Mouse (Mus musculus): ENCODE measurements around the gene Tmc8. TPM values are rescaled to one million over a fixed set of nuclear protein-coding genes. Genes with fewer than 3 reads are reported as not detected.

The Tmc8 gene
- total and polyA plus RNA-seq, 2 experiments from 2014 or later = 0.33 to 0.79 TPM

DNA sequence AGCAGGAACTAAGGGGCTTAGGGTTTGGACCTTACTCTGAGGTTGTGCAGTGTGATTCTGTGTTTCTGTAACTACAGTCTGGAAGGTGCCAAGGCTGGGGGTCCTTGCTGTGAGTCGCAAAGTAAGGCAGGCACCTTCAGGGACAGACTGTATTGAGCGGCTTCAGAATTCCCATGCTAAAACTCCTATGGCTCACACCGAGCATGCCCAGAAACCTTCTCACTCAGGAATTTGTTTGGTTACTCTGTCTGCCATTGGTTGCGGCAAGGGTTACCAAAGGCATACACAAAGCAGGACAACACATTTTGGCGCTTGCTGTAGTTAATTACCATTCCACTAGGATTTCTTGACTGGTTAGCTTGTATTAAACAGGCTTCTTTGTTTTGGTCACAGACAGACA lies 44.3 kb downstream of the Tmc8 start:
- 5% methylated on average over 5 of the region's 5 CpGs for WGBS
- ATAC-seq (ENCODE audit: low FRiP score) (no peak), DNase-seq (ENCODE audit: low spot score) (no peak)
- Histone ChIP-seq H3K9ac (replicated peaks; ENCODE audit: low read length, poor library complexity, severe bottlenecking) (peak overlapping the region; percentile 37; the same call in 1 of the 2 replicates), H3K27ac (ENCODE audit: low read depth, low read length) (peak overlapping the region; percentile 14; the same call in 1 of the 2 replicates), H3K4me1 (ENCODE audit: insufficient read depth, low read length) (0 out of 2 replicates have a peak, but pooled peaks cover 4% of the 10 kb centered on the region), H3K4me3 (ENCODE audit: low read depth, low read length) (peak overlapping the region; percentile 38), H3K36me3 (ENCODE audit: insufficient read depth, low read length) (no peaks in the 10 kb centered on the region), H3K9me3 (ENCODE audit: low read length) (no peaks in the 10 kb centered on the region), H3K4me2 (ENCODE audit: low read depth, low read length, poor library complexity, severe bottlenecking) (peak overlapping the region; percentile 91), H3K27me3 (ENCODE audit: insufficient read depth, low read length) (no peaks in the 10 kb centered on the region)
- no peak for TF ChIP-seq CTCF (IDR thresholded peaks at IDR 0.05)

DNA sequence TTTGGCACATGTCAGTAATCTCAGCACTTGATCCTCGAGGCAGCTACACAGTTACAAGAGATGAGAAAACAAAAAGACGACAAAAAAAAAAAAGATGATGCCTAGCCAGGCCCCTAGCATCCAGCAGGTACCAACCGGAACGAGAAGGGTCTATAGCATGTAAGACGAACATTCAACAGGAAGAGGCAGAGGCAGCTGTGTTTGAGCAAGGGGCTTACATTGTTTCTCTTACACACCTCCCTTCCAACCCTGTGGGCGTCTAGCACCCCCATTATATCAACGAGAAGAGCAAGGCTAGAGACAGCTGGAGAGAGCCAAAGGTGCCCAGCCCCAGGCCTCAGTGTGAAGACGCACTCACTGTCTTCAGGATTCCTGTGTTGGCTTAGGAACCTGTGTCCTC lies 45.0 kb downstream of the Tmc8 start:
- Histone ChIP-seq H3K4me1 (ENCODE audit: insufficient read depth, low read length) (0 out of 2 replicates have a peak, but pooled peaks cover 4% of the 10 kb centered on the region), H3K4me3 (ENCODE audit: low read depth, low read length) (no peak overlapping the region), H3K9me3 (ENCODE audit: low read length) (no peaks in the 10 kb centered on the region), H3K4me2 (ENCODE audit: low read depth, low read length, poor library complexity, severe bottlenecking) (no peak overlapping the region), H3K36me3 (ENCODE audit: insufficient read depth, low read length) (no peaks in the 10 kb centered on the region), H3K9ac (replicated peaks; ENCODE audit: low read length, poor library complexity, severe bottlenecking) (no peak overlapping the region), H3K27ac (ENCODE audit: low read depth, low read length) (no peak overlapping the region), H3K27me3 (ENCODE audit: insufficient read depth, low read length) (no peaks in the 10 kb centered on the region)
- DNase-seq (ENCODE audit: low spot score) = no peak
- no peak for TF ChIP-seq CTCF (IDR thresholded peaks at IDR 0.05)
- no peak for ATAC-seq (ENCODE audit: low FRiP score)
- WGBS = 75% methylated on average over 8 of the region's 8 CpGs

DNA sequence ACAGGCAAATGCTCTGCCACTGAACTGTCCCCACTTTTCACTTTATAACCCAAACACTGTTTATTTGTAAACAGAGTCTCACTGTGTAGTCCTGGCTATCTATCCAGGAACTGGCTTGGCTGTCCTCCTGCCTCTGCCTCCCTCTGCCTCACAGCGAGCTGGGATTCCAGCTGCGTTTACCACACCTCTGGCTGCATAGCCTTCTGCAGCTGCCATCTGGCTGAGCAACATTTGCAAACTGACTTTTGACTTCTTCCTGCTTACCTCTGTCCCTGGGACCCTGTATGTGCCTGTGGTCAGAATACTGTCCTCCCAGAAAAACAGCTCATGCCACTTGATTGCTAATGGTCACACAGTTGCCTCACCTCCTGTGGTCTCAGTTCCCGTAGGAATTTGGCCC lies 45.5 kb downstream of the Tmc8 start:
- Histone ChIP-seq H3K9ac (replicated peaks; ENCODE audit: low read length, poor library complexity, severe bottlenecking) (no peak overlapping the region), H3K9me3 (ENCODE audit: low read length) (no peaks in the 10 kb centered on the region), H3K27me3 (ENCODE audit: insufficient read depth, low read length) (no peaks in the 10 kb centered on the region), H3K36me3 (ENCODE audit: insufficient read depth, low read length) (no peaks in the 10 kb centered on the region), H3K27ac (ENCODE audit: low read depth, low read length) (no peak overlapping the region), H3K4me2 (ENCODE audit: low read depth, low read length, poor library complexity, severe bottlenecking) (no peak overlapping the region), H3K4me3 (ENCODE audit: low read depth, low read length) (no peak overlapping the region), H3K4me1 (ENCODE audit: insufficient read depth, low read length) (0 out of 2 replicates have a peak, but pooled peaks cover 4% of the 10 kb centered on the region)
- DNase-seq (ENCODE audit: low spot score) (no peak), ATAC-seq (ENCODE audit: low FRiP score) (no peak)
- WGBS = 70% methylated on average over 3 of the region's 3 CpGs
- TF ChIP-seq CTCF (IDR thresholded peaks at IDR 0.05) = no peak

DNA sequence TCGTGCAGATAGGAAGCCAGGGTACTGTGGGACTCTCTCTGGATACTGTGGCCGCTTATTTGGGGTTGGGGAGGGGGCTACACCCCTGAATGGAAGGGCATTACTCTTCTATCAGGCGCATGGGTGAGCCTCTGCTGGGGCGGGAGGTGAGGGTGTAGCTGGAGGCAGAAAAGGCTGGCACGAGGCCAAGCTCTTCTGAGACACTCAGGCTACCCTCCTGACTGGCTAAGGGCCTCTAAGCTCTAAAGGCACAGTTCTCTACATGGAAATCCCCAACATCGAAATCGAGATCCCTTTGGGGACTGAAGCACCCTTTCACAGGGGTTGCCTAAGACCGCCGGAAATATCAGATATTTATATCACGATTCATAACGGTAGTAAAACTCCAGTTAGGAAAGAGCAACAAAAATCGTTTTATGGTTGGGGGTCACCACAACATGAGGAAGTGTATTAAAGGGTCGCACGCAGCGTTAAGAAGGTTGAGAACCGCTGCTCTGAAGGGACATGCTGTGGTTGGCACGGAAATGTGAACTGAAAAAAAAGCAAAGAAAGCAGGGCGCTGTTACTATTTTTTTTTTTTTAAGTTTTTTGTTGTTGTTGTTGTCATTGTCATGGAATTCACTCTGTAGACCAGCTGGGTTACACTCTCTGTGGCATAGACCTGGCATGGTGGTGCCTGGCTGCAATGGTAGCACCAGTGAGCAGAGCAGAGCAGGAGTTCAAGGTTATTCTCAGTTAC lies 46.4 kb downstream of the Tmc8 start:
- no peaks in the 10 kb centered on the region for H3K36me3 ChIP-seq (ENCODE audit: insufficient read depth, low read length)
- no peak overlapping the region for H3K9ac ChIP-seq (replicated peaks; ENCODE audit: low read length, poor library complexity, severe bottlenecking)
- WGBS = 70% methylated on average over 18 of the region's 18 CpGs
- ATAC-seq (ENCODE audit: low FRiP score) (no peak), DNase-seq (ENCODE audit: low spot score) (no peak)
- H3K27me3 ChIP-seq (ENCODE audit: insufficient read depth, low read length) = no peaks in the 10 kb centered on the region
- H3K4me2 ChIP-seq (ENCODE audit: low read depth, low read length, poor library complexity, severe bottlenecking) = no peak overlapping the region
- H3K4me3 ChIP-seq (ENCODE audit: low read depth, low read length) = no peak overlapping the region
- no peak for TF ChIP-seq CTCF (IDR thresholded peaks at IDR 0.05)
- no peak overlapping the region for H3K27ac ChIP-seq (ENCODE audit: low read depth, low read length)
- no peaks in the 10 kb centered on the region for H3K9me3 ChIP-seq (ENCODE audit: low read length)
- H3K4me1 ChIP-seq (ENCODE audit: insufficient read depth, low read length) = 0 out of 2 replicates have a peak, but pooled peaks cover 4% of the 10 kb centered on the region

DNA sequence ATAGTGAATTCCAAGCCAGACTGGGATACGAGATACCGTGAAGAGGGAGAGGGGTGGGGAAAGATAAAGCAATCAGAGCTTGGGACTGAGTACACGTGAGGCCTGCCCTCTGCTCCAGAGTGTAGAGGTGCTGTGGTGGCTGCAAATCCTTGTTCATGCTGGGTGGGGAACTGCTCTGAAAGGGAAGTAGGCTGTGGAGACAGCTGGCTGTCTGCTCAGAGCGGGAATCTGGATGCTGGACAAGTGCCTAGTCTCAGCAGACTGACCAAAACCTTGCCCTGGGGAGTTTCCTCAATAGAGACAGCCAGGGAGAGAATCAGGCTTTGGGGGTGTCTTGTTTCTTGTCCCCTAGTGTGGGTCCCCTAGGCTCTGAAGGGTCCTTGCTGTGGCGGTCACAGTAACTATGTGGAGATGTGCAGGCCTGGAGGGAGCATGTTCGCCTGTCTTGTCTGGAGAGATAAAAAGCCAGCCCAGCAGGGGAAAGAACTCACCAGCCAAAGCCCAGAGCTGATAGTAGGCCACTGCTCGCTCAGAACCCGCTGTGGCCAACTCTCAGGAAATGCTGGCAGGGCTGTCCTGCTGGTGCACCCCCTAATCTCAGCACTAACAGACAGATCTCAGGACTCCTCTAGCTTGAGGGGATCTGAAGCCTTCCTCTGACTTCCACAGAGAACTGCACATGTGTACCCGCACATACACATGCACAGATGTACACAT lies 47.2 kb downstream of the Tmc8 start:
- TF ChIP-seq CTCF (IDR thresholded peaks at IDR 0.05) = no peak
- H3K9ac ChIP-seq (replicated peaks; ENCODE audit: low read length, poor library complexity, severe bottlenecking) = no peak overlapping the region
- 50% methylated on average over 9 of the region's 9 CpGs for WGBS
- no peaks in the 10 kb centered on the region for H3K27me3 ChIP-seq (ENCODE audit: insufficient read depth, low read length)
- no peaks in the 10 kb centered on the region for H3K9me3 ChIP-seq (ENCODE audit: low read length)
- no peak for ATAC-seq (ENCODE audit: low FRiP score)
- H3K27ac ChIP-seq (ENCODE audit: low read depth, low read length) = no peak overlapping the region
- H3K4me1 ChIP-seq (ENCODE audit: insufficient read depth, low read length) = 0 out of 2 replicates have a peak, but pooled peaks cover 4% of the 10 kb centered on the region
- no peaks in the 10 kb centered on the region for H3K36me3 ChIP-seq (ENCODE audit: insufficient read depth, low read length)
- H3K4me2 ChIP-seq (ENCODE audit: low read depth, low read length, poor library complexity, severe bottlenecking) = no peak overlapping the region
- no peak overlapping the region for H3K4me3 ChIP-seq (ENCODE audit: low read depth, low read length)
- peak; percentile 64 for DNase-seq (ENCODE audit: low spot score)

DNA sequence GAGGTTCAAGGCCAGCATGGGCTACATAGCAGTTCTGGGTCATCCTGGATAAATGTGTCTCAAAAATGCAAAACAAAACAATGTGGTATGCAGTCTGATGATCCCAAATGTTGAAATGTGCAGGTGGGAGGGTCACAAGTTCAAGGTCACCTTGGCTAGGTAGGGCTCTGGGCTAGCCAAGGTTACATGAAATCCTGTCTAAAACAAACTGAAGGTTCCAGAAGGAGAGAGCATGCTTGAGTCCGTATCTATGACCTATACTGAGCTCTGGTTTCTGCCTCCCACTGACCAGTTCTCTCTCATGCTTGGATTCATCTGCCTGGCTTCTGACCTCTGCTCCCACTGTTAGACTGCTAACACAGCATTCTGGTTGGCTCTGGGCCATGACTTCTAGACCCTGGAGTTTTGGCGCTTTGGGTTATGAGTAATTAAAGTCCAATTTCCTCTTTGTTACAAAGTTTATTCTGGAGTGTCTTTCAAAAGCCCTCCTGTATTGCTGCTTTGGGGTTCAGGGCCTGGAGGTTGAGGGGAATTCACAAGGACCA lies 47.9 kb downstream of the Tmc8 start:
- H3K4me2 ChIP-seq (ENCODE audit: low read depth, low read length, poor library complexity, severe bottlenecking) = no peak overlapping the region
- no peaks in the 10 kb centered on the region for H3K27me3 ChIP-seq (ENCODE audit: insufficient read depth, low read length)
- TF ChIP-seq CTCF (IDR thresholded peaks at IDR 0.05) = no peak
- no peak overlapping the region for H3K27ac ChIP-seq (ENCODE audit: low read depth, low read length)
- H3K4me3 ChIP-seq (ENCODE audit: low read depth, low read length) = no peak overlapping the region
- ATAC-seq (ENCODE audit: low FRiP score) (no peak), DNase-seq (ENCODE audit: low spot score) (no peak)
- H3K9me3 ChIP-seq (ENCODE audit: low read length) = no peaks in the 10 kb centered on the region
- H3K4me1 ChIP-seq (ENCODE audit: insufficient read depth, low read length) = 0 out of 2 replicates have a peak, but pooled peaks cover 4% of the 10 kb centered on the region
- H3K36me3 ChIP-seq (ENCODE audit: insufficient read depth, low read length) = no peaks in the 10 kb centered on the region
- 77% methylated on average over 2 of the region's 2 CpGs for WGBS
- no peak overlapping the region for H3K9ac ChIP-seq (replicated peaks; ENCODE audit: low read length, poor library complexity, severe bottlenecking)

All from midbrain, postnatal 0 days (tissue).